Mouse (Mus musculus): ENCODE measurements around the gene Apom.

- TF ChIP-seq CTCF (IDR thresholded peaks at IDR 0.05) = no peak
- no peak for TF ChIP-seq EP300 (IDR thresholded peaks at IDR 0.05)
Observed at GRCm38 (mm10) chr17:35167794-35168193, 35.9 kb upstream of the Apom start.
